Mouse (Mus musculus) adrenal gland, adult 18-20 months (tissue): ENCODE results near the gene Zfp819. TPM values are rescaled to one million over a fixed set of nuclear protein-coding genes. Genes with fewer than 3 reads are reported as not detected.

ENCODE experiments used
- DNase-seq, 2 experiments: peaks; one replicate each; pipeline ENCODE4 v3.0.0; 2021 to 2022; ENCODE audit warnings: low spot score in 2 of 2
- long read RNA-seq, 2 experiments: library from polyadenylated mRNA; stranded (forward); transcript quantifications; one replicate each; pipeline ENCODE4 v2.0.0; 2021
- total RNA-seq, 2 experiments: library from RNA; stranded (reverse); gene quantifications; 1 replicate in 1 of 2; 2 replicates in 1 of 2; pipeline ENCODE4 v1.2.3; 2021

Gene Zfp819
- total RNA-seq: under 1 TPM in 1 of 2 experiments, not detected in 1; 0.13 TPM
- long read RNA-seq, experiment 1: 0 reads
- long read RNA-seq, experiment 2: 0 reads

DNA sequence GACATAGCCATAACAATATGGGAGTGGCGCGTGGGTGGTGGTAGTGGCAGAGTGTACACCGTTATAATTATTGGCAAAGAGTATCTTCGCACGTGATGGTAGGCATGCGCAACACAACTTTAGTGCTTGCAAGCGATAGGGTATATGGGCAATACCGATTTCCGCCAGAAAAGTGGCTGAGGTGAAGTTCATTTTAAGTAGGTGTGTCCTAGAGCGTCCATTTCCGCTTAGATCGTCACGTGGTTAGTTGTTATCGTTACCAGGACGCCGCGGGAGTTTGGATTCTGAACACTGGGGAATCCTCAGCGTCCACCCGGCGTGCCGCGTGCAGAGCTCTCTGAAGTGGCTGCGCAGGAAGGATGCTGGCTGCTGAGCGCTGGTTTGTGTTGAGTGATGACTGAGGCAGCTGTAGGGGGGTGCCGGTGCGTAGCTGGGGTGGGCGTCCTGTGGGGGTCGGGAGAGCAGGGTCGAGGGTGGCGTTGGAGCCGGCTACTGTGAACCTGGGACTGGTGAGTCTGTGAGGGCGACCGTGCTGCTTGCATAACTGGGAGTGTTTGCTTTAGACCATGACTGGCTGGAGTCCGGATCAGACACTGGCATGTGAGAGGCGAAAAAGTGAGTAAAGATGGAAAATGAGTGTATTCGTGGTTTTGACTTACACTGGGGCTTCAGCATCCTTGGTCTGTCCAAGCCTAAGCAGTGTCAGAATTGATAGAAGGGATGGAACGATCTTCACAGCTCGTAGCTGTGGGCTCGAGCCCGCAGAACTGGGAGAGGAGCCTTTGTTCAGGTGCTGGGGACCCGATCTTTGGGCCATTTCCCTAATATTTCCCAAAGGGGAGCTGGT lies at the start of gene Zfp819:
Gene Zfp819, plus strand, starts transcription at position 274 of the 847 bp plus-strand sequence.
- peak; percentile 35 to 53 for DNase-seq

DNA sequence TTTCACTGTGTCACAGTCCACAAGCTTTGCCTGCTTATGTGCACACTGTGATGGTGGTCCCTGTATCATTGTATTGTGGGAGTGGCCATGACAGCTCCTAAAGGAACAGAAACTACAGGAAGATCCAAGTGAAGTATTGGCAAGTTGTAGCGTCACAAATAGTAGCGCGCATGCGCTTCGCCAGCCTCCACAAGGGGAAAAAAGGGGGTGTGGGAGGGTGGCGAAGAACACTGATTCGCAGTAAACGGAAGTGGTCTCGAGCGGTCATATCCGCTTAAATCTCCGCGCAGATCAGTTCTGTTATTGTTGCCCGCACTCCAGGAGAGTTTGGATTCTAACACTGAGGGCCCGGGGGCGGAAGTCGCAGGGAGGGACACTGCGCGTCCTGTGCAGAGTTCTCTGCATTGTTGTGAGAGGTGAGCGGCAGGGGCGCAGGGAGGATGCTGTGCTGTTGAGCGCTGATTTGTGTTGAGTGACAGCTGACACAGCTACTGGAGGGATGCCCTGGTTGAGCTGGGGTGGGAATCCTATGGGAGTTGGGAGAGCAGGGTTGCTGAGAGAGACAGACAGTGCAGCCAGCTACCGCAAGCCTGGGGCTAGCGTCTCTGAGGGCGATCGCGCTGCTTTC lies 44.8 kb upstream of the Zfp819 start, which contains the start of gene Zfp658:
Gene Zfp658, plus strand, starts transcription at position 251 of the 628 bp plus-strand sequence.
- peak; percentile 75 to 76 for DNase-seq

DNA sequence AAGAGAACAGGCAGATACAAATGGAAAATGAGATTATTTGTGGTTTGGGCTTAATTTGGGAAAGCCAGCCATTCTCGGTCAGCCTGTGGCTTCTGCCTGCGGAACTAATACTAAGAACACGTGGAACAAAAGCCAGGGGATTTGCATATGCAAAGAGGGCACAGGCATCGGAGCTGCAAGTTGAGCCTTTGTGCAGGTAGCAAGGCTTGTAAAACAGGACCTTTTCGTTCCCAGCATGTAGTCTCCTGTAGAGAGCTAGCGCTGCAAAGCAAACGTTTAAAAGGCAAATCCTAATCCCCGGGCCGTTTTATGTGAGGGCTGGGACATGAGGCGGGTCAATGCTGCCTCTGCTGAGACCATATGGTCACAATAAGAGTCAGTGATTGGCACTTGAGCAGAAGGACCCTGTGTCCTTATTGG lies 44.3 kb upstream of the Zfp819 start:
- DNase-seq: no peak

DNA sequence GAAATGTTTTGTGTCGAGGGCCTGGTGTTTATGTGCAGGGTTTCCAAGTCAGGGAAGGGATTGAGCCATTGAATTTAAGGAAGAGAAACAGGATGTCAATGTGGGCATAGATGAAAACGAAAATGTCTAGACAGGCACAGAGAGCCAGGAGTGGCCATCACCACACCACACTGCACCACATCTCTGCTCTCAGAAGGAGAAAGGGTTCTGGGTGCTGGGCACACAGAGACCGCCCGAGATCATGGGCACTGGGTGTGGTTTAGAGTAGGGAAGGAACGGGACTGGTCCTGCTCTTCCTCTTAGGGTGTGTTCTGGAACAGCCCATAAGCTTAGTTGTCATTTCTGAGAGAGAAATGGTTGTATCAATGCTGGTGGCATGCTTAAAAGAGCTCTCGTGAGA lies 43.7 kb upstream of the Zfp819 start:
- DNase-seq: no peak

DNA sequence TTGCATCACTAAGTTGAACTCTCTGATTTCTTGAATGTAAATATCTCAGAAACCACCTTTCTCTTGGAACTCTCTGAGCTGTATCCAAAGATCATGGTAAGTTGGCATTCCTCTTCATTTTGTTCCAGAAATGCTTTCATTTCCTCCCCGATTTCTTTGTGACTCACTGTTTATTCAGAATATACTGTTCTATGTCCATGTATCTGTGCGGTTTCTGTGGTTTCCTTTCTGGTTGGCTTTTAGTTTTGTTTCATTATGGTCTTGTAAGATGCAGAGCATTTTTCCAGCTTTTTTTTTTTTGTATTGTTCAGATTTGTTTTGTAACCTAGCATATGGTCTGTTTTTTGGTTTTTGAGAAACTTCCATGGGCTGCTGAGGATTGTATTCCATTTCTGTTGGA lies 35.8 kb upstream of the Zfp819 start:
- DNase-seq: no peak

DNA sequence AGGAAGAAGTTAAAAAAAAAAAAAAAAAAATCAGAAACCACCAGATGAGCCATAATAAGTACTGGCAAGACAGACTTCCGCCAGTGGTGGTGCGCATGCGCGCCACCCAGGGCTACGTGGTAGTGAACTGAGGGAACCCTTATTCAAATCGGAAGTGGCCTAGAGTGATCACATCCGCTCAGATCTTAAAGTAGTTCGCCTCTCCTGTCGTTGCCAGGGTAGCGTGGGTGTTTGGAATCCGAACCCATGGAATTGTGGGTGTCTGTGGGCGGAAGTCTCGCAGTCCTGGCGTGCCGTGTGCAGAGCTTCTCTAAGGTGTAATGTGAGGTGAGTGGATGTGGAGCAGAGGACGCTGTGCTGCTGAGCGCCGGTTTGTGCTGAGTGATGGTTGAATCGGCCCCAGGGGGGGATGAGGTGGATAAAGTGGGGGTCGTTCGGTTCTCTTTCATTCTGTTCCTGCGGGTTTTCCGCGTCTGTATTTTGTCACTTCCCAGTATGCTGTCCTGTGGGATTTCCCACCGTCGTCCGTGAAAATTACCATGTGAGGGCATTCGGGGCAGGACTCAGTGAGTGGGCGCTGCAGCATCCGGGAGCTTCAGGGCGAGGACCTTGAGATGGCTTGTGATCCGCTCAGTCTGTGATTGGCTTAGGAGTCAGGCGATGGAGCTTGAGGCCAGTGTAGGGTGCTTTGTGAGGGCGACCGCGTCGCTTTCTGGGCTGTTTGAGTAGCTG lies 27.4 kb upstream of the Zfp819 start, which contains the start of gene Zfp719:
Gene Zfp719, plus strand, starts transcription at position 171 of the 732 bp plus-strand sequence.
- DNase-seq: peak; percentile 80 to 82

DNA sequence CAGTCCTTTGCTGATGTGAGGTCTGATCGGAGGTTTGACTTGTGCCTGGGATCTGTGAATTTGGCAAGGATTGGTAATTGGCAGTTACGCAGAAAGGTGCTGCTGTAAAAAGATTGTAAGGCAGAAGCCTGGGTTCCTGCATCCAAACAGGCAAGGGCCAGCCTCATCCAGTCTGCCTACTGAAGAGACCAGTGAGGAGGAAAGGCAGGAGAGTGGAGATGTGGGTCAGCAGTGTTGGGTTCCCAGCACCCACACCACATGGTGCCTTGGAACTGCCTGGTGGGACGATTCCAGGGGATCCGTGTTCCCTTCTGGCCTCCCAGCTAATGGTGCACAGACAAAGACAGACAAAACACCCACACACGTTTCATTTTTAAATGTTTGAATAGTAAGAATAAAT lies 26.4 kb upstream of the Zfp819 start:
- DNase-seq: no peak

DNA sequence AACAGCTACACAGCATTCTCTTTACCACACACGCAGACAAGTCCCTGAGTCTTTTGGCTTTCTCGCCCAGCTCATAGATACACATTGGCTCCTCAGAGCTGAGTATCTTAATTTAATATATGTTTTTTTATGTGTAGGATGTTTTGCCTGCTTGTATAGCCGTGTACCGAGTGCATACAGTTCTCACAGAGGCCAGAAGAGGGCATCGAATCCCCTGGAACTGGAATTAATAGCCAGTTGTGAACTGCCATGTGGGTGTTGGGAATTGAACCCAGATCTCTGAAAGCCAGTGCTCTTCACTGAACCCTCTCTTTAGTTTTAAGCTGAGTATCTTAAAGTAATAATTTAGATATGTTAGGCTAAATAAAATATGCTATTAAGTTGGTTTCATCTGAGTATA lies 22.2 kb upstream of the Zfp819 start:
- no peak for DNase-seq

DNA sequence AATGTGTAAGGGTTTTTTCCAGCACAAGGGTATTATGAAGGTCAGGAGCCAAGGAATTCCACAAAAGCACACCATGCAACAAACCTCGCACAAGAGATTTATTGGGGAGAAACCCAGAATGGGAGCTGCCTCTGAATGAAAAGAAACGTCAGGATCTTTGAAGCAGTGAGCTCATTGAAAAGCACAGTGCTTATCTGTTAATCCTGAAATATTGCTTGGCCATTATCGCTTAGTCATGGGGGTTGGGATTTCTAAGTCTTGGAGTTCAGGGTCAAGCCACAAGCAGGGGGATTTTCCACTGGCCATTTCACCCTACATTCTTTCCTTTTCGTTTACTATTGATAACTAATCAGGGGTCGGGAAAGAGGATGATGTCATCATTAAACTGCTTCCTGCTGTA lies 5.1 kb upstream of the Zfp819 start:
- DNase-seq: no peak

DNA sequence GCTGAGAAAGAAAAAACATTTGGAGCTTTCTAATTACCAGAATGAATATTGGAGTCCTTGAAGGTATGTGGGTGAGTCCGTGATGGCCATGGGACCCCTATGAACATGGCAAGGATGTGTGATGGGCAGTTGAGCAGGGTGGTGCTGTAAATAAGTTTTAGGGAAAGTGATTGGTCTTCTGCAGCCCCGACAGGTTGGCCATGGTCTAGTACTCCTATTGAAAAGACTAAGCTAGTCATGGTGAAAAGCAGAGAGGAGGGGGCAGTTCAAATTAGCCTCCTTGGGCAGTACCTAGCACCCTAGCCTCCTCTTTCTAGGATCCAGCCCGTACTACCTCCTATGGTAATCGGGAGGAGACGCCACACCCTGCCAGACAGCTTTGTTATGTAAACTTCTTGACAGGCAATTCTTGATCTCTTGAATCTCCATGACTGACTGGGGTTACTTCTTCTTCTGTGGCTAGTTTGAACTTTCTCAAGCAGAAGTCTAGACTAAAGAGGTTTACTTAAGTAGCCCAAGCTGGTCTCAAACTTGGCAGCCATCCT lies 846 bp downstream of the Zfp819 start:
- no peak for DNase-seq

DNA sequence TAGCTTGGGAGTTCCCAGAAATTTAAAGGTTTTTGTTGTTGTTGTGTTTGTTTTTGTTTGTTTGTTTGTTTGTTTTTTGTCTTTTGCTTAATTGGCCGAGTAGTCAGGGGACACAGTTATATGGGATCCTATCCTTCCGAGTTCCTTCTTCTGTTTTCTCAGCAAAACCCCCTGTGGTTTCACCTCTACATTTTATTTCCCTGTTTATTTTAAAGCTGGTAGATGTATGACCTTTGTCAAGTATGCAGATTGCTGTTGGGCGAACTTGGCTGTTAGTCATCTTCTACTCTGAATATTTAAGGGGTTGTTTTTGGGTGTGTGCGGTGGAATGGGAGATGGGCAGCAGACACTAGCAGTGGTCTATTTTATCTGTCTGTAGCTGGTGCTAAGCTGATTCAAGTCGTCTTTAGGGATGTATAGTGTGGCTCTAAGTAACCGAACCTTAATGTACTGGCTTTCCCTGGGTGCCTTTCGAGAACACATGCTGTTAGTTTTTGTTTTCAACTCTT lies 1.4 kb downstream of the Zfp819 start:
- no peak for DNase-seq

DNA sequence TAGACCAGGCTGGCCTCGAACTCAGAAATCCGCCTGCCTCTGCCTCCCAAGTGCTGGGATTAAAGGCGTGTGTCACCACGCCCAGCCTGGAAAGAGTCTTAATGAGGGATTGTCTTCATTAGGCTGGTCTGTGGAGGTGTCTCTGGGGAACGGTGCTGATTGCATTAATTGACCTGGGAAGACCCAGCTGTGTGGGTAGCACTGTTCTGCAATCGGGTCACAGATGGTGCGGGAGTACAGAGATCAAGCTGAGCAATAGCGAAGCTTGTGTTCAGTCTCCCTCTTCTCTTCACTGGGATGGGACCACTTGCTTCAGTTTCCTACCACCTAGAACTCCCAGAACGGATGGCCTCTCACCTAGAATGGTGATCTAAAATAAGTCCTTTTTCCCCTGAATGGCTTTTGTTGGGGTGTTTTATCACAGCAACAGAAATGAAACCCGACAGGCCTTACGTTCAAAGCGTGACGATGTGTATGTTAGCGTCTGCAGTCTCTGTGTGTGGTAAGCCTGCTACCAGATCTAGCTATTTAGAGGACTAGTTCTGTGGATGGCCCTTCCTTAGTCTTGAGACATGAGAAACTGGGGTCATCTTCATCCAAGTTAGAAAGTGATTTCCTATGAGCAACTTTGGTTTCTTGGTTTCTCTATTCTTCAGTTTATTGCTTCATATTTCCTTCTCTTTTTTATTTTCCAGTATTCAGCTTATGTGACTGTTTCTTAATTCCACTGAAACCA lies 7.0 kb downstream of the Zfp819 start:
- no peak for DNase-seq

DNA sequence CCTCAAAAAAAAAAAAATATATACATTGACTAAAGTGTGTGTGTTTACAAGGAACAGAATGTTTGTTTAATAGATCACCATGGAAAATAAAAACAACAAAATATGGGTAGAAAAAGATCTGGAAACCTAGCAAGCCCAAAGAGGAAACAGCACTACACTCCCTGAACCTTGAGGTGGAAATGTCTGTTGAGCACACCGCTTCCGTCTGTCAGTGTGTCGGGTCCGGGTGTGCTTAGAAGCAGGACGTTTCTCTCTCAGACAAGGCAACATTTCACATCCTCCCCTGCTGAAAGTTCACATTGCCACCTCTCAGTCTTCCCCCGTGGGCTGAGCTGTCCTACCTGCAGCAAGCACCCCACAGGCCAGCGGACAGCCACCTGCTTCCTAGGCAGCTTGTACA lies 16.0 kb downstream of the Zfp819 start:
- no peak for DNase-seq

DNA sequence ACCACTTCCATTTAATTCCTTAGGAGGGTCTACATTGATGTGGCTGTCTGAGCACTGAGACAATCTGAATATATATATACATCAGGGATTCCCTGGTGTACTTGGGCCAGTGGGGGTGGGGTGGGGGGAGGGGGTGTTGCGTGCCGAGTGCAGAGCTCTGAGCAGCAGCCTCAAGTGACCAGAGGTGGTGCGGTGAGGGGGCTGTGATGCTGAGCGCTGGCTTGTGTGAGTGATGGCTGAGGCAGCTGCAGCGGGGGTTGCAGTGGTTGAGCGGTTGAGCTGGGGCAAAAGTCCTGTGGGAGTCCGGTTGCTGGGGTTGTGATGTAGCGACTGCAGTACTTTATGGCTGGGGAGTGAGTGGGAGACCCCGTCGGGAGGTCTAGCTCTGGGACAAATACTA lies 16.9 kb downstream of the Zfp819 start:
- DNase-seq: no peak

DNA sequence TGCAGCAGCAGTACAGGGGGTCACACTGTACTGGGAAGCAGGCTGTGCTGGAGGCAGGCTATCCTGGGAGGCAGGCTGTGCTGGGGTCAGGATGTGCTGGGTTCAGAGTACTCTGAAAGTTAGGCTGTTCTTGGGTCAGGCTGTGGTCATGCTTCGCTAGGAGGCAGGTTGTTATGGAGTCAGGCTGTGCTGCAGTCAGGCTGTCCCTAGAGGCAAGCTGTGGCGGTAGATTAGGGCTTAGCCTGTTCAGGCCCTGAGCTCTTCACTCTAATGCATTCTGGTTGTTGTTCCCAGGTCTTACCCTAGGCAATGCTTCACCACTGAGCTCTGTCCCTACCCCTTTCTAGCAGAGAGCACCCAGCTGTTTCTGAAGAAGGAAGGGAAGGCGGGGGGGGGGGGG lies 18.1 kb downstream of the Zfp819 start:
- DNase-seq: no peak

DNA sequence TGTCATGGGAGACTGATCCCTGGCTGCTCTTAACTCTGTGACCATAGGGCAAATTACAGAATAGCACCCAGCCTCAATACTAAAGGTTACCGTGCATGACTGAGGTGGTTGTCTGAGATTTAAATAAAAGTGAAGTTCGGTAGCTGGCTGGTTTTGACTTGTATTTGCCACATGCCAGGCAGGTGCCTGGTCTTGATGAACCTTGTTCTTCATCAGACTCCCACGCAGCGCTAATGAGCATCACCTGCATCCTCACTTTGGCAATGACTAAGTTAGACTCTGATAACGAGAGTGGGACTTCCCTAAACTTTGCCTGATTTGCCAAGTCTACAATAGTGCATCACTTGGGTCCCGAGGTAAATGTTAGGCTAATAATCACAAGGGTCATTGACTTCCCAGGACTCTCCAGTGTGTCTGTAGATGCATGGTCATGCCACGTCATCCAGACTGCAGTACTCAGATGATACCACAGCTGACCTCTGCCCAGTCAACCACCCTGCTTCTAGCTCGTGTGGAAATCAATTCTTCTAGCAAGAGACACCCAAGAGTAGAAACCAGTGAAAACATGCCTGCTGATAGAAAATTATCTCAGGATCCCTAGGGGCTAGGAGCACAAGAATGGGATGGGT lies 18.9 kb downstream of the Zfp819 start:
- DNase-seq: no peak

DNA sequence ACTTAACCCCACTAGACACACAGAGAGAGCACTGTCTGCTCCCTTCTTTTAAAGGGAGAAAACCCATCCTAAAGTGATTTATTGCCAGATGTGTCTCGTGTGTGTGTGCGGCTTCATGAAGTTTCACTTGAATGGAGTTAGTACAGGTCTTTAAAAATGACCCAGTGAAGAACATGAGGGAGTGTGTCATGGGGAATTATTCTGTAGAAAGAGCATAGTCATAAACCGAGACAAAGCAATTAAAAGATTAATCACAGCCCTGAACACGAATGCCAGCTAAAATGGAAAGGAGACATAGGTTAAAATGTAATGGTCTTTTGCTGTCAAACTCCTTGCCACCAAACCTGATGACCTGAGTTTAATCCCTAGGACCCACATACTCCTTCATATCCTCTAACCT lies 27.0 kb downstream of the Zfp819 start:
- no peak for DNase-seq

DNA sequence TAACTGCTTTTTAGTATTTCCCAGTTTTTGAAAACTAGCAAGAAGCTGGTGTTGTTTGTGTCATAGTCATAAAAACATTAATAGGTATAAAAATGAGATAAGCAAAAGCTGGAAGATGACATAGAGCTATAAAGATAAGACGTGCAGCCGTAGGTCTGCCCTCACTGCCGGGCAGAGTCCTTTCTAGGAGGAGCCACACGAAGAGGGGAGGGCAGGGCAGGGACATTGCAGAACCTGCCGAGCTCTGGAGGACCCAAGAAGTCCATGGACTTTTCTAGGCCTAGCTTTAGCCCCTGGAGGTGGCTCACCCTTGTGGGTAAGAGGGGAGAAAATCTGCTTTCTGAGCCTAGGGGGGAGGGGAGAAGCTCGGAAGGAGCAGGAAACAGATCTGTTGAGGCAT lies 27.5 kb downstream of the Zfp819 start, which contains the start of gene Ceacam18:
Gene Ceacam18, plus strand, starts transcription at position 208 of the 400 bp plus-strand sequence.
- DNase-seq: no peak

DNA sequence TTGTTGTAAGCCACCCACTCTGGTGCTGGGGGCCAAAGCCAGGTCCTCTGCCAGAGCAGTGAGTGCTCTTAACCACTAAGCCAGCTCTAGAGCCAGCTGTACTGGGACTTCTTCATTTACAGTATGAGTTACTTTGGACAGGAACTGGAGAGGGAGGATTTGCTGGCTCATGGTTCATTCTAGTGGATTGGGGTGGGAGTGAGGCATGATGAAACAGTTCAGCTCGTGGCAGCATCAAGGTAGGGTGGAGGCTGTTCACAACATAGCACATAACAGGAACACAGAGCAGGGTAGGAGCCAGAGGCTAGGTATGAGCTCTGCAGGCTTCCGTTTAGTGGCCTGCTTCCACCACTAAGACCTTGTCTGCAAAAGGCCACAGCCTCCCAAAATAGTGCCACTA lies 29.2 kb downstream of the Zfp819 start:
- no peak for DNase-seq

DNA sequence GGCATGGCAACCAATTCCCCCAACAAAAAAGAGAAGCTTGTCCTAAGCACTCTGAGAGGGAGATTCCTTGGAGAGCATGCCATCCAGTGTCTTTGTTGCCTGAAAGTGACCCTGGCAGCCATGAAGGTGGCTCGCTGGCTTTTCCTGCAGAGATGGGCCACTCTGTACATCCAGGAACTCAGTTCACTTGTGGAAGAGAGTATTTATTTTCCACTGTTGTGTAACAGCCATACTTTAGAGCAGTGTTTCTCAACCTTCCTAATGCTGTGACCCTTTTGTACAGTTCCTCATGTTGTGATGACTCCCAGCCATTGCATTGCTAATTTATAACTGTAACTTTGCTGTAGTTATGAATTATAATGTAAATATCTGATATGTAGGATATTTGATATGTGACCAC lies 30.1 kb downstream of the Zfp819 start:
- DNase-seq: no peak
